Mouse (Mus musculus): ENCODE measurements around the gene Gm21974. TPM values are rescaled to one million over a fixed set of nuclear protein-coding genes. Genes with fewer than 3 reads are reported as not detected.
"Not testable (repeated sequence)": the region's sequence is repeated elsewhere in the genome, so short reads cannot be mapped to it uniquely, and the experiment has no call there.

Gene Gm21974
- polyA plus RNA-seq, 1 experiment = not detected

GRCm38 (mm10) chr7:127869149-127869810 lies 26.0 kb downstream of the Gm21974 start:
- TF ChIP-seq CTCF (IDR thresholded peaks at IDR 0.05; ENCODE audit: borderline replicate concordance, insufficient read depth, low read length) = no peak
- no peak for TF ChIP-seq POLR2A (IDR thresholded peaks at IDR 0.05; ENCODE audit: low read depth, low read length)
- Histone ChIP-seq H3K4me3 (ENCODE audit: insufficient read depth, low read length) (no peak overlapping the region), H3K27ac (ENCODE audit: insufficient read depth, low read length) (0 out of 2 replicates have a peak overlapping the region, but pooled peaks have one; percentile 24), H3K4me1 (ENCODE audit: control insufficient read depth, insufficient read depth, low read length) (0 out of 2 replicates have a peak, but pooled peaks cover 9% of the 10 kb centered on the region)

DNA sequence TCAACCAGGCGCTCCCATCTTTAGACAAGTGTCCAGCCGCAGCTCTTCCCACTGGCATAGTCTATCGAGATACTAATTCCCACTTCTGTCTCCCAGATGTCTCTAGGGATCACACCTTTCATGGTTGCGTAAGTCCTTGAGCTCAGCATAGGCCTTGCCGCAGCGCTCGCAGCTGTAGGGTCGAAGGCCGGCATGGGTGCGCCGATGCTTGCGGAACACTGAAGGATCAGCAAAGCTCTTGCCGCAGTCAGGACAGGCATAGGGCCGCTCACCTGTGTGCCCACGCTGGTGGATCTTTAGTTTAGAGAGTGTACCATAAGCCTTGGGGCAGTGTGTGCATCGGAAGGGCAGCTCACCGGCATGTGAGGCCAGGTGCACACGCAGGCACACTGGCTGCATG lies 27.6 kb downstream of the Gm21974 start:
- H3K4me3 ChIP-seq (ENCODE audit: insufficient read depth, low read length) = no peak overlapping the region
- 0 out of 2 replicates have a peak, but pooled peaks cover 9% of the 10 kb centered on the region for H3K4me1 ChIP-seq (ENCODE audit: control insufficient read depth, insufficient read depth, low read length)
- TF ChIP-seq CTCF (IDR thresholded peaks at IDR 0.05; ENCODE audit: borderline replicate concordance, insufficient read depth, low read length) (no peak), POLR2A (IDR thresholded peaks at IDR 0.05; ENCODE audit: low read depth, low read length) (no peak)

GRCm38 (mm10) chr7:127866434-127866833 lies 28.8 kb downstream of the Gm21974 start:
- Histone ChIP-seq H3K27ac (ENCODE audit: insufficient read depth, low read length) (no peak overlapping the region), H3K4me1 (ENCODE audit: control insufficient read depth, insufficient read depth, low read length) (0 out of 2 replicates have a peak, but pooled peaks cover 9% of the 10 kb centered on the region), H3K4me3 (ENCODE audit: insufficient read depth, low read length) (no peak overlapping the region)
- TF ChIP-seq POLR2A (IDR thresholded peaks at IDR 0.05; ENCODE audit: low read depth, low read length) (no peak), CTCF (IDR thresholded peaks at IDR 0.05; ENCODE audit: borderline replicate concordance, insufficient read depth, low read length) (no peak)

More for the DNA sequence above, 27.6 kb downstream of the Gm21974 start:
- H3K27ac ChIP-seq (ENCODE audit: insufficient read depth, low read length) = no peak overlapping the region

- Histone ChIP-seq H3K4me3 (ENCODE audit: insufficient read depth, low read length) (no peak overlapping the region), H3K27ac (ENCODE audit: insufficient read depth, low read length) (no peak overlapping the region), H3K4me1 (ENCODE audit: control insufficient read depth, insufficient read depth, low read length) (no peaks in the 10 kb centered on the region)
- TF ChIP-seq CTCF (IDR thresholded peaks at IDR 0.05; ENCODE audit: borderline replicate concordance, insufficient read depth, low read length) (no peak), POLR2A (IDR thresholded peaks at IDR 0.05; ENCODE audit: low read depth, low read length) (no peak)
These were observed 37.0 kb downstream of the Gm21974 start for GRCm38 (mm10) chr7:127858258-127858657.

- no peak for TF ChIP-seq CTCF (IDR thresholded peaks at IDR 0.05; ENCODE audit: borderline replicate concordance, insufficient read depth, low read length)
- TF ChIP-seq POLR2A (IDR thresholded peaks at IDR 0.05; ENCODE audit: low read depth, low read length) = no peak
- Histone ChIP-seq H3K4me1 (ENCODE audit: control insufficient read depth, insufficient read depth, low read length) (peaks cover 6% of the 10 kb centered on the region), H3K27ac (ENCODE audit: insufficient read depth, low read length) (peak overlapping the region; percentile 43; the same call in 1 of the 2 replicates), H3K4me3 (ENCODE audit: insufficient read depth, low read length) (no peak overlapping the region)
These were observed 44.3 kb downstream of the Gm21974 start for GRCm38 (mm10) chr7:127850906-127851305.

DNA sequence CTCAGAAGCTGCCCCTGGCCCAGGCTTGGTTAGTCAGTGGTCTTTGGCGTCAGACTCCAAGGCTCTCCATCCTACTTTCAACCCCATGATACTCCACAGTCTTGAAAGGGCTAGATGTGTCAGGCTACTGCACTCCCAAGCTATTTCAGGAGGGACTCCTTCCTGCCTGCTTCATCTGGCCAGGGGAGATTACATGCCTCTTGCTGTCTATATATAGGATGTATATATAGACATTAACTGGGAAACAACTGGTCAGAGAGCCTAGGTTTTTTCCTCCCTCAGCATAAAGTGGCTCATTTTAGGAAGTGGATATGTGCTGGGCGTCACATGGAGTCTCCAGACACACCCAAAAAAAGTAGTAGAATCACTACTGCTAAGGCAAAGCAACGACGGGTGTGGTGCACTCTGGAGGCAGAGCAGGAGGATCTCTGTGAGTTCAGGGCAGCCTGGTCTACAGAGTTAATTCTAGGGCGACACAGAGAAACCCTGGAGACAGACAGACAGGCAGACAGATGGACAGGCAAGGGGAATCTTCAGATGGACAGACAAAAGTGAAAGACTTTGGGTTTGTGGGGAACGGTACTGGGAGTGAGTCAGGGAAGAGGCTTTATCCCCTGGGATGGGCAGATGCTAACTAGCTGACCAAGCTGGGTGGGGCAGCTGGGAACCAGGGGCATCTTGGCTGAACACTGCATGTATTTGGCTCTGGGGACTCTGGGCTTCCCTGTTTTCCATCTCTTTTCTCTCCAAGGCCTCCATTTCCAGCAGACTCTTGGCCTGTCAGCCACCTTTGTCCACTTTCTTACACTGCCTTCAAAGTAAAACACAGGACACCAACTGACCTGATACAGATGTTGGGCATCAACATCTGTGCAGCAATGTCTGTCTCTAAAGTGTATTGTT lies 45.0 kb downstream of the Gm21974 start:
- H3K4me3 ChIP-seq (ENCODE audit: insufficient read depth, low read length) = no peak overlapping the region
- H3K4me1 ChIP-seq (ENCODE audit: control insufficient read depth, insufficient read depth, low read length) = peaks cover 6% of the 10 kb centered on the region
- TF ChIP-seq POLR2A (IDR thresholded peaks at IDR 0.05; ENCODE audit: low read depth, low read length) (0 out of 2 replicates have a peak, but pooled peaks have one; percentile 16), CTCF (IDR thresholded peaks at IDR 0.05; ENCODE audit: borderline replicate concordance, insufficient read depth, low read length) (no peak)
- H3K27ac ChIP-seq (ENCODE audit: insufficient read depth, low read length) = peak overlapping the region; percentile 43; the same call in 1 of the 2 replicates

DNA sequence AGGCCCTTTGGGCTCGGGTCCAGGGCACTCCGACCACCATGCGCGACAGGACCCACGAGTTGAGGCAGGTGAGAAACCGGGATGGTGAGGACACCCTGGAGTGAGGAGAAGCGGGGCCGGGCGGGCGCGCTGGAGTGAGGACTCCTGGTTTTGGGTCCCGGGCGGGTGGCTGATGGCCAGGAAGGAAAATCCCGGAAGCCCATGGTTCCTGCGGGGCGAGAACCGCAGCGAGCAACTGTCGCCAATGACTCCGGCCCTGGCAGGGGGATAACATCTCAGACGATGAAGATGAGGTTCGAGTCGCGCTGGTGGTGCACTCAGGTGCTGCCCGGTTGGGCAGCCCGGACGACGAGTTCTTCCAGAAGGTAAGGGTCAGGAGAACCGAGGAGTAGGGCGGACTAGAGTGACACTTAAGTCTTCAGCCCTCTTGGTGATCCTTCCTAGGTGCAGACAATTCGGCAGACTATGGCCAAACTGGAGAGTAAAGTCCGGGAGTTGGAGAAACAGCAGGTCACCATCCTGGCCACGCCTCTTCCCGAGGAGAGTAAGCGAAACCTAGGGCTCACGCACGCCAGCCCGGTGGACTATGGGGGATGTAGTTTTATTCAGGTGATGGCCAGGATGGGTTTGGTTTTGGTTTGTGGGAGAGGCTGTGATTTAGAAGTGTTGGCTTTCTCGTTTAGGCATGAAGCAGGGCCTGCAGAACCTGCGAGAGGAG lies 53.1 kb downstream of the Gm21974 start:
- Histone ChIP-seq H3K27ac (ENCODE audit: insufficient read depth, low read length) (peak overlapping the region; percentile 89), H3K4me1 (ENCODE audit: control insufficient read depth, insufficient read depth, low read length) (no peaks in the 10 kb centered on the region), H3K4me3 (ENCODE audit: insufficient read depth, low read length) (peak overlapping the region; percentile 94)
- peak; percentile 94 for TF ChIP-seq POLR2A (IDR thresholded peaks at IDR 0.05; ENCODE audit: low read depth, low read length)
- no peak for TF ChIP-seq CTCF (IDR thresholded peaks at IDR 0.05; ENCODE audit: borderline replicate concordance, insufficient read depth, low read length)

GRCm38 (mm10) chr7:127841340-127842000 lies 53.8 kb downstream of the Gm21974 start:
- H3K4me3 ChIP-seq (ENCODE audit: insufficient read depth, low read length) = peak overlapping the region; percentile 94
- no peaks in the 10 kb centered on the region for H3K4me1 ChIP-seq (ENCODE audit: control insufficient read depth, insufficient read depth, low read length)
- H3K27ac ChIP-seq (ENCODE audit: insufficient read depth, low read length) = peak overlapping the region; percentile 93
- TF ChIP-seq POLR2A (IDR thresholded peaks at IDR 0.05; ENCODE audit: low read depth, low read length) (peak; percentile 84), CTCF (IDR thresholded peaks at IDR 0.05; ENCODE audit: borderline replicate concordance, insufficient read depth, low read length) (no peak)

DNA sequence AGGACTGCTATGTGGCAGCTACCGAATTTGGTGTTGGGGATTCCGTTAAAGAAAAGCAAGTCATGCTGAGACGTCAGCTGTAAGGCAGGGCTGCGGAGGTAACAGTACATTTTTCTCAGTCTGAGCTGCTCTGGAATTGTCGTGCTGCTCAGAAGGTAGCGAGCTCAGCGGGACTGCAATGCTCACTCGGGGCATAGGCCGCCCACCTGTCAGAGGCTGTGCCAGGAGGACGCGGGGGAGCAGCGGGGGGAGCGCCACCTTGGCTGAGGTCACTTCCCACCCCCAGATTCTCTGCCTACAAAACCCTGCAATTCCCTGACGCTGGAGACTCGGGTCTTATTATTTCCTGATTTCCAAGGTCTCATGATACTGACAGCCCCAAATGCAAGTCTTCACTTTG lies 54.4 kb downstream of the Gm21974 start:
- H3K27ac ChIP-seq (ENCODE audit: insufficient read depth, low read length) = peak overlapping the region; percentile 93
- peak overlapping the region; percentile 22 for H3K4me3 ChIP-seq (ENCODE audit: insufficient read depth, low read length)
- H3K4me1 ChIP-seq (ENCODE audit: control insufficient read depth, insufficient read depth, low read length) = no peaks in the 10 kb centered on the region
- no peak for TF ChIP-seq CTCF (IDR thresholded peaks at IDR 0.05; ENCODE audit: borderline replicate concordance, insufficient read depth, low read length)
- TF ChIP-seq POLR2A (IDR thresholded peaks at IDR 0.05; ENCODE audit: low read depth, low read length) = peak; percentile 12; the same call in 1 of the 2 replicates

DNA sequence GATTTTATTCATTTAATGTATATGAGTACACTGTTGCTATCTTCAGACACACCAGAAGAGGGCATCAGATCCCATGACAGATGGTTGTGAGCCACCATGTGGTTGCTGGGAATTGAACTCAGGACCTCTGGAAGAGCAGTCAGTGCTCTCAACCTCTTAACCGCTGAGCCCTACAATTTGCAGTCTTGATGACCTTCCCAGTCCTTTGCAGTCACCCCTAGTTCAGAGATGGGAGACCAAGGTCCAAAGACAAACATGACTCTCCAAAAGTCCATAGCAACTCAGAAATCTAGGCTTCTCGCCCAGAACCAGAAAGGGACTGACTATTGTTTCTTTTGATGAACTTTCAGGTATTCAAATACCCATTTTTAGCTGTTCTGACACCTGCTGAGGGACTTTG lies 55.2 kb downstream of the Gm21974 start:
- not testable (repeated sequence) for H3K4me1 ChIP-seq (ENCODE audit: control insufficient read depth, insufficient read depth, low read length); H3K4me3 ChIP-seq (ENCODE audit: insufficient read depth, low read length); H3K27ac ChIP-seq (ENCODE audit: insufficient read depth, low read length)

- not testable (repeated sequence) for H3K4me3 ChIP-seq (ENCODE audit: insufficient read depth, low read length); H3K4me1 ChIP-seq (ENCODE audit: control insufficient read depth, insufficient read depth, low read length); H3K27ac ChIP-seq (ENCODE audit: insufficient read depth, low read length)
These were observed 57.4 kb downstream of the Gm21974 start for GRCm38 (mm10) chr7:127837878-127838277.
